Mouse (Mus musculus) testis, postnatal 14 days (tissue): ENCODE measurements around the gene Ncf2.
"Not testable (repeated sequence)": the region's sequence is repeated elsewhere in the genome, so short reads cannot be mapped to it uniquely, and the experiment has no call there.

Experiments used
- DNase-seq: peaks from one replicate; pipeline ENCODE4 v3.0.0; 2021; ENCODE audit warnings: low spot score

Ncf2 gene

DNA sequence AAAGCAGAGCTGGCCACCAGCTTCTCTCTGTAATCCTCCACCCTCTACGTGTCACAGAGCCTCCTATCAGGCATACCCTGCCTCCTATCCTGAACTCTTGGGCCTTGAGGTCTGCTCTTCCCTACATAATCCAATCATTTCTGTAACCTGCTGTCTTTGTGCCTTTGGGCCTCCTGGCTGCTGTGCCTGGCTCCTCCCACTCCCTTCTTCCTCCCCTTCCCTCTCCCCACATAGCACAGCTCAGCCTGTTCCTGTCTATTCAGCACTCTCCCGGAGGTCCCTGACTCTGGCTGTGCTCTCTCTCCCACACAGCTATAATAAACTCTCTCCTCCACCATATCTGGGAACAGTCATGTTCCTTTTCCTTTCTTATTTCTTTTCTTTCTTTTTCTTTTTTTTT, at the start of gene Ncf2:
Gene Ncf2 (plus strand): TSS at position 298 of the 400 bp plus-strand sequence.
- peak; percentile 31 for DNase-seq

DNA sequence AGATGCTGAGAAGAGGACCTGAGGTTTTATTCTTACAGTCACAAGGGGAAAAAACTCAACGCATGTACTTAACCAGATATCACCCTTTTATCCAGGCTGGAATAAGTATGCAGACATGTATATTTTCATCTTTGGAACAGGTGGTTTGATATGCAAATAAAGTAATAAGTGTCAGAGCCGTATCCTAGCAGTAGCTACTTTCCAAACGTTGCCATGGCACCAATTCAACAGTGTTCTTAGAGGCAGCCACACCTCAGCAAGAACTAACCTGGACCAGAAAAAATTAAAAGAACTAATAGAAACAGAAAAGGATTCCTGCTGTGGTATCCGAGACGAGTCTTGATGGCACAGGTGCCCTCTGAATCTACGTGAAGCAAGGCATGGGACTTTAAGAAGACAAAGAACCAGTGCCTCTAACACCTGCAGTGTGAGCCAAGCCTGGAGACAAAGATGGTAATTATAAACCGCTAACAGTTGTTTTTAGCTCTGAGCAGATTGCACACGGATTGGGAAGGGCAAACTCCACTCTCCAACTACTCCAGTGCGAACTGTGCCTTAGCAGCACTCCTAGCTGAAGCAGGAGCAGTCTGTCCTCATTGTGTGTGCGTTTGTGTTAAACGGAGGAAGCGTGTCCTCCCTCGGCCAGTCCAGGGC, 49.6 kb upstream of the Ncf2 start, which contains the start of gene Apobec4:
Gene Apobec4 (plus strand): TSS at position 240 of the 654 bp plus-strand sequence.
- no peak for DNase-seq

DNA sequence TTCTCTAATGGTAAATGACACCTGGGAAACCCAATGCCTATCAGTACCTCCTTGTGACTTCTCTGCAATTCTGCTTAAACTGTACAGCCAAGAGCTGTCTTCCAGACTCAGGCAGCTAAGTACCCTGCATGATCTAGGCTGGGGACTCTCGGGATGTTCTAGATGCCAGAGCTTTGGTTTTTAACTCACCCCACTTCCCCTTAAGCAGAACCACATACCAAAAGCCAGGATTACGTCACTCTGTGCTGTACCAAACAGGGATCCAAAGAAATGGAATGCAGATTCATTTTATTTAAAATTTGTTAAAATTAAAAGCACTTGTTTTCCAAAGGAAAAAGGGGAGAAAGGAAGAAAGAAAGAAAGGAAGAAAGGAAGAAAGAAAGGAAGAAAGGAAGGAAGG, 38.2 kb upstream of the Ncf2 start:
- no peak for DNase-seq

DNA sequence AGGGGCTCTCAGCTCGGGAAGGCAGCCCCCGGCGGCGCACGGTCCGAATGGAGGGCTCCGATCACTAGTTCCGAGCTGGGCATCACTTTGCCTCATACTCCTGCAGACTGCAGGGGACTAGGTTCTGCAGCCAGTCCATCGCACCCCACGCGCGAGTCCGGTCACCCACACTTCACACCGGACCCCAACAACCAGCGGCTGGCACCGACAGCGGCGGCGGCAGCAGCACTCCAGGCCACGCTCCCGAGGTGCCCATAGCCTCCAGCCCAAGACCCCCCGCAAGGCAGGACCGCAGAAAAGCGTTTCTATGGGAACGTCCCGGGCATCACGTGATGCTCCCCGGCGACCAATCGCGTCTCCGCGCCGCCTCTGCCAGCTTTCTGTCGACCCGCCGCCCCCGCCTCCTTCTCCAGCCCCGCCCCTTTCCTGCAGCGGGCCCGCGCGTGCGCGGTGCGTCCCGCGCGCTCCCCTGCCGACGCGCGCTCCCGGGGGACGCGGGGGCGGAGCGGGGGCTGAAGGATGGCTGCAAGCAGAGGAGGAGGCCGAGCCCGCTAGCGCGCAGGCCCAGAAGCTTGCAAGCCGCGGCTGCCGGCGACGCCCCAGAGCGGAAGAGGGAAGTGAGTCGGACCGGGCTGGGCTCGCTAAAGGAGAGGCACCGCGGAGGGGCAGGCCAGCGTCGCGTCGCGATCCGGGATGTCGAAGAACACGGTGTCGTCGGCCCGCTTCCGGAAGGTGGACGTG, 33.8 kb upstream of the Ncf2 start, which contains the start of the genes Rgl1 and Arpc5:
Gene Rgl1 (minus strand): TSS at position 320 of the 741 bp plus-strand sequence.
Gene Arpc5 (plus strand): TSS at position 511 of the 741 bp plus-strand sequence.
- DNase-seq, result peak; percentile 96

DNA sequence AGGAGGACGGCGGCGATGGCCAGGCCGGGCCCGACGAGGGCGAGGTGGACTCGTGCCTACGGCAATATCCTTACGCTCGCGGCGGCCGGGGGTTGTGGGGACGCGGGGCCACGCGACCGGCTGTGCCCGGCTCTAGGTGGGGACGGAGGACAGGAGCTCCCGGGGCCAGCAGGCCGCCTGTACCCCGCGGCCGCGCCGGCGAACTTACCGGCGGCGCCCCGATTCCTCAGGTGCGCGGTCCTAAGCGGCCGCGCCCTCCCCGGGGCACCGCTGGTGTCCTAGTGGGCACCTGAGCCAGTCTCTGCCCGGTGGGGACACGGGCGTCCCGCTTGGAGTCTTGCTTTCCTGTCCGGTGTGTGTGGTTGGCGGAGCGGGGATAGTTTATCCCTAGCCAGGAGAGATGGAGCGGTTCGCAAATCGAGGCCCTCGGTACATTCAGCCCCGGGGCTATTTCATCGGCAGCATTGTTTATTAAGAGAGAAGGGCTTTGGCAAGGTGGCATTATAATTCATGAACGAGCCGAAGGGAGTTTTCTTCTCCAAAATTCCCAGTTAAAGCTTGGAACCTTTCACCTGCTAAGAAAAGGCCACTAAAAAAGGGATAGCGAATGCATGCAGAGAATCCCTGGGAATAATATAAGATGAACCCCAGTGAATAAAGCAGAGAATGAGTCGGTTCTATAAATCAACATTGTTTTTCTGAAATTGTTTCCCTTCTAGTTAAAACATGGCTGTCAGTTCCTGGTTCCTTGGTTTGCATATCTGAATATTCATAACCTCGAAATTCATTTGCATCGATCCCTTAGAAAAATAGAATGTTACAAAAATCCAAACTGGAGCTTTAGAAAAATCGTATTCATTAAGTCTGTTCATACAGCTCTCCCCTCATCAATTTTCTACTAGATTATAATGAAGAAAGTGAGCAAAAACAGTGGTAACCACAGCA, 32.9 kb upstream of the Ncf2 start:
- DNase-seq, result no peak

DNA sequence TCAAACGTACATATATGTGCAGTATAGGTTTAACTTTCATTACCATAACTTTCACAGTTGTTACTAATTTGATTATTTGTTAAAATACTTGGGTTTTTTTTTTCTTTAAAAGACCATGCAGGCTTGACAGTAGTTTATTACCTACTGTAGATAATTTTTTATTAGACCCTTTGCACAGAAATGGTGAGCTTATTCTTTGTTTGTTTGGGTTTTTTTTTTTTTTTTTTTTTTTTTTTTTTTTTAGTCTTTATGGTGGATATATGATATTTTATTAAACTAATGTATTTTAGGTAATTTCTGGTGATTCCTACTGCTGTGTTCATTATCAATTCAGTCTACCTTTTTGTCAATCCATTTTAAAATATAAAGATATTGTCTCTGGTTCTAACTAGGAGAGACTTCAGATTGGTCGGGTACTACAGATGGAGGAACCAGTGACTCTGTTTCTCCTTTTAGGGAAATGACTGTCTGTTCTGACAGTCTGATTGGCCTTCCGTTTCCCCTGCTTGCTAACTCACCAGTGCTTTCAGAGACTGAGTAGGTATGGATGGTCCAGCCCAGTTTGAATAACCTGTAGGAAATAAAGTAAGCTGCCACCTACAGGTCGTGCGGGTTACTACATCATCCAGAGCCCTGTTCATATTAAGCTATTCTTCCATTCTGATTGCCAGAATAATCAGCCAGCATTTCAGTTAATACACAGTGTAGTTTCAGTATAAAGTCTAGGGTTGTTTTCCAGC, 32.1 kb upstream of the Ncf2 start:
- DNase-seq, result peak; percentile 72

DNA sequence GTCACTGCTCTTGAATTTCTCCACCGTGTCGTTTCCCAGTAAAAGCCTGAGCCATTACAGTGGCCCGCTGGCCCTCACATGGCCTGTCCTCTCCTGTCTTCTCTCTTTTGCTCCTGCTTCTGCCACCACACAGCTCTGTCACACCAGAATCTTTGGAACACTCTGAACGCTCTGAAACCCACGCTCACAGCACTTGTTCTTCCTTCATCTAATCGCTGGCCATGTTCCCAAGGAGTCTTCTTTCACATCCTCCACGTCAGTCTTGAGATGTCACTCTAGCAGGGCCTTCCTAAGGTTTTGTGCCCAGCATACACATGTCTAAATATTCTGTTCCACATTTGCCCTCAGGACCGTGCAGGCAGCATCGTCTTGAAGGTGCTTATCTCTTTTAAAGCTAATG, 29.0 kb upstream of the Ncf2 start:
- no peak for DNase-seq

DNA sequence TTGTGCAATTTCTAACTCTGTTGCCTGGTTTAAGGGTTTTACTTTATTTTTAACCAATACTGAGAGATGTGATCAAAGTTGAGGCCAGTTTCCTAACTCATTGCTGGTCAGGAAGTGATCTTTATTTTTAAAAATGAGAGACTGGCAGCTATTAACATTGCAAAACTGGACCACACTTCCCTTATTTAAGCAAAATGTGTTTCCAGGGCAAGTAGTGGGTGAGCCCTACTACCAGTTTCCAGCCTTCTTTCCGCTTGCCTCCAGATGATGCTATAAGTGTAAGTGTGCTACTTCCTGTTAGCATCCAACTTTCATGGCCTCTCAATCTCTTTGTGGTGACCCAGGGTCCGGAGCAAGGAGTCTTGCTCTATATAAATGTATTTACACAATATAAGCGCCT, 25.4 kb upstream of the Ncf2 start:
- not testable (repeated sequence) for DNase-seq

DNA sequence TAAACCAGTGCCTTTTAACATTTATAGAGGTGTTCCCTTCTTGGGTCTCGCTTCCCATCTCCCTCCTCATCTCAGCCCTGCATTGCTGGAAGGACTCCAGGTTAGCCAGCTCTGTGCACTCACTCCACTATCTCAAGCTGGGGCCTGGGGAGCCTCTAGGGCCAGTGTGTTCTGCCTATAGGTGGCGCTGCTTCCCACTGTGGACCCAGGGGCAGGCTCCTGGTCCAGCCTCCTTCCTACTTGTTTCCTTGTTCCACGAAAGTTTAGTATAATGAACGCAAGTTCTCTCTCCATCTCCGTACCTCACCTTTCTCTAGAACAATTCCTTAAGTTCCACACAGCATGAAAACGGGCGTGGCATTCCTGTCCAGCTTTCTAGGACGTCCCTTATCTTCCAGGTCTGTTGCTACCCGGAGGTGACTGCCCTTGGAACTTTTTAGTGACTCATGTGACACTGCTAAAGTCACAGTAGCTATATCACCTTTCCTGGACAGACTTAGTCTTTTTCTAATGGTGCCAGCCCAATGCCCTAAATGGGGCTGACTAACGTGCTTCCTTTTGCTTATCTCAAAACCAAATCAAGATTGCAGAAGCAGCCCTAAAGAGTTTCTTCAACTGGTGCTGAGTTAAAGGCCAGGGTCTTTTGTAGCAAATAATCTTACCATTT, 20.8 kb upstream of the Ncf2 start:
- DNase-seq, result peak; percentile 57

DNA sequence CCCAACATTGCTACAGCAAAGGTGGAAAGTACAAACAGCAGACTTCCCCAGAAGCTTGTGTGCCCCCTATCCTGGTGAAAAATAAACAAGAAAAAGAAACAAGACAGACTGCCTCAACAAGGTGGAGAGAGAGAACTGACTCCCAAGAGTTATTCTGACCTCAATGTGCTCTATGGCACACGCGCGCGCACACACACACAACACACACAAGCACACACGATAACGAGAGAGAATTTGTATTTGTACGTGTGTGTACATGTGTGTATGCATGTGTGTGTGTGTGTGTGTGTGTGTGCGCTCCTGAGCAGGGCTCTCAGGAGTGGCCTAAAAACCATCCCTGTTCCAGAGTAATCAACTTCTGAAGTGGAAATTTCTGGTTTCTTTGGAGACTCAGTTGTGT, 15.4 kb upstream of the Ncf2 start:
- DNase-seq, result no peak

DNA sequence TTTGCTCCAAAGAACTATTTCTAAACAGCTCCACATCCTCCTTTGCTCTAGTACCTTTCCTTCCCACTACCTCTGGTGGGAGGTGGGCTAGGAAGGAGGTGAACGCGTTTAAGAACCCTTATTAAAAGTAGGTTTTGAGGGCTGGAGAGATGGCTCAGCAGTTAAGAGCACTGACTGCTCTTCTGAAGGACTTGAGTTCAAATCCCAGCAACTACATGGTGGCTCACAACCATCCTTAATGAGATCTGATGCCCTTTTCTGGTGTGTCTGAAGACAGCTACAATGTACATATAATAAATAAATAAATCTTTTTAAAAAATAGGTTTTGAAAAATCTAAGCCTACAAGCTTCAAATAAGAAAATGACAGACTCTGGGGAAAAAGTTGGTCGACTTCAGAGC, 14.5 kb upstream of the Ncf2 start:
- DNase-seq, result not testable (repeated sequence)

DNA sequence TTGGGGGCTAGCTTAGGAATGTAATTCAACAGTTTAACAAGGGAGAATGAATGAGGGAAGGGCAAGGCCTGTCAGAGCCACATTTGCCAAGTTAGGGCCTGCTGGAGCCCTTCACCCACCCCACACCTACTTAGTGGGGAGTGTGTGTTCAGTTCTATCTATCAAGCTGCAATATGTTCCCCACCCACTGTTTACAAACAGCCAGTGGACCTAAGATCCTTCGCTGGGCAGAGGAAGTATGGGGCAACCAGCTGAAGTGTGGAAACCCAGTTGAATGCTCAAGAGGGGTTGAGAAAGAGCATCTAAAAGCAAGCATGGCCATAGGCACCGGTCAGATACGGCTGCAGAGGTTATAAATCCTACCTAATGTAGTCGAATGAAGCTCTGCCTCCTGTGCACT, 13.0 kb upstream of the Ncf2 start:
- DNase-seq, result no peak

DNA sequence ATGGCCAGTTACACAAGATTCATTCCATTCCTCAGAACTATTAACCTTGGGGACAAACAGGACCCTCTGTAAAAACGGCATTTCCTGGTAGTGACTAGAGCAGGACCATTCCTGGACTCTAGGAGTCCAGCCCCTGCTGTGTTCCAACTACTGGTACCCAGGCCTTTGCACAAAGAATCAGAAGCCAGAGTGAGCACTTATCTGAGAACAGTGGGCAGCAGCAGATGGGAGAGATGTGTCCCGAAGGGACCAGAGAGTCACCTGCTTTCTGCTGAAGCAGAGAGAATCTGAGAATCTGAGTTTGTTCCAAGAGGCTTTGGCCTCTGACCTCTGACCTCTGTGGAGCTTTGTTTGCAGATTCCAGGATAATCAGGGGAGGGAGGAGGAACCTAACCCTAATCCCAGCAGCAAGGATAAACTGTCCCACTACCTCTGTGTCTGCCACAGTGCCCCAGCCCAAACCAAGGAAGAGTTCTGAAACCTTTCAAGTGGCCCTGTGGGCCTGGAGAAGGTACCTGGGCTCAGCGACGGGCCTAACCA, 11.8 kb upstream of the Ncf2 start:
- DNase-seq, result no peak

DNA sequence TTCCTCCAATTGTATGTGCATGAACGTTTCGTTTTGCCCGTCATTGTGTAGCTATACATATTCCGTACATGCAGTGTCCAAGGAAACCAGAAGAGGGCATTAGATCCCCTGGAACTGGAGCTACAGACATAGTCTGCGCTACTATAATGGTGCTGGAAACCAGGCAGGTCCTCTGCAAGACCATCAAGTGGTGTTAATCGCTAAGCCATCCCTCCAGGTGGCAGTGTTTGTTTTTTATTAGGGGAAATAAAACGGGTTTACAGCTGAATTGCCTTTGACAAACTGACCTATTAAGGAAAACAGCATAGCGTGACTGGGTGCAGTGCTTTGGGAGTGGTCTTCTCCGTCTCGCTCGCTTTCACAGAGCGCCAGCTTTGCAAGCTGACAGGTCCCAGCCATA, 9.7 kb upstream of the Ncf2 start:
- DNase-seq, result no peak

DNA sequence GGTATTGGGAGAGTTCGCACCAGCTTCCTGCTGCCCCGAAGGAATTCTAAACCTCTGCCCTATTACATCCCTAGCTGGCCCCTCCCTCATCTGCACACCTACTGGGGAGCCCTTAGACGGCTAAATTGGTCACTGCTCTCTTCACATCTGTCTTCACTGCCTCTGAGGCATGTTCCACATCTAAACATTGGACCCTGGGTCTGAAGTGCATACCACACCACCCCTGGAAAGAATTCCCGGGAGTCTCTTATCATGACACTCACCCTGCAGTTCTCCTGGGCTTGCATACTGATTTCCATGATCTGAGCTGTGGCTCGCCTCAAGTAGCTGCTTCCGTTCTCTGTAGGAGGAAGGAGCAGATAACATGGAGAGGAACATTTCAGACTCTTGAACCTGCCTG, 9.2 kb upstream of the Ncf2 start:
- DNase-seq, result no peak

DNA sequence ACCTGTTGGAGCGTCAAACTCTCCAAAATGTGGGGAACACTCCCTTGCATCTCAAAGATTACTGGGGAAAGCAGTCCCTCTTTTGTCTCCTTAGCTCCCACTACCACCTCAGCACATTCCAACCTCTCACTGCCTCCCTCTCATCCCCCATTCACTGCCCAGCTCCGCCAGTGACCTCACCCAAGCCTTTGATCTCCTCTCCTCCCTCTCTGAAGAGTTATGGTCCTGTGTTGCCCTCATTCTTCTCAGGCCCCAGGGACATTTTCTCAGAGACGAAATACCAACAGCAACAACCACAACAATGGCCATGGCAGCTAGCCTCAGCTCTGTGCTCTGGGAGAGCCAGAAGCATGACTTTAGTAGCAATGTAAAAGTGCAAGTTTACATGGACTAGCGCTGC, 8.7 kb upstream of the Ncf2 start:
- no peak for DNase-seq

DNA sequence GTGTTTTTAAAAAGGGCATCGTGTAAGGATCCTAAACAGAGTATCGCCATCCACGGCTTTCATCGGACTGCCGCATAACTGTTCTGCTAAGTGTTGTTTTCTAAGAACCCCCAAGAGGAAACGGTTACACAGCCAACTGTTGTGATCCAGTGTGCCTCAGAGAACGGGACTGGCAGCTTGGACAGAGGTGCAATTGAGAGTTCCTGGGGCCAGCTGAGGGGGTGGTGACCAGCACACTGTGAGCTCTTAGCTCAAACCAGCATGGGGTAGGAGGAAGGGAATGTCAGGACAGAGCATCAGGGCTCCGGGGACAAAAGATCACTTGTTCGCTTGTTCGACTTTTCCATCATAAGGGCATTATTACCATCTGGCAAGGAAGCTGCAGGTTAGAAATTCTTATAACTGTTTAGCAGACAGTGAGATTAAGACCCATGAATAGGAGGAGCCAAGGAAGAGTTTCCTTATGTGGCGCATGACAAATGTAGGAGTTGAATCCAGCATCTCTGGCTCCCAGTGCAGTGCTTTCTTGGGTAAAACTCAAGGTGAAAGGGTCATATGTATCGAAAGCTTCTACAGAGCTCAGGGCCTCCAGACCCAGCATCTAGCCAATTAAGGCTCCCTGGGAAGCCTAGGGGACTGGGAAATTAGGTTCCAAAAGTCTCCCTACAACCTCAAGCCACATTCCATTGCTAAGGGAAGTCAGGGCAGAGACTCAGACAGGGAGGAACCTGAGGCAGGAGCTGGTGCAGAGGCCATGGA, 7.1 kb upstream of the Ncf2 start:
- DNase-seq, result no peak

DNA sequence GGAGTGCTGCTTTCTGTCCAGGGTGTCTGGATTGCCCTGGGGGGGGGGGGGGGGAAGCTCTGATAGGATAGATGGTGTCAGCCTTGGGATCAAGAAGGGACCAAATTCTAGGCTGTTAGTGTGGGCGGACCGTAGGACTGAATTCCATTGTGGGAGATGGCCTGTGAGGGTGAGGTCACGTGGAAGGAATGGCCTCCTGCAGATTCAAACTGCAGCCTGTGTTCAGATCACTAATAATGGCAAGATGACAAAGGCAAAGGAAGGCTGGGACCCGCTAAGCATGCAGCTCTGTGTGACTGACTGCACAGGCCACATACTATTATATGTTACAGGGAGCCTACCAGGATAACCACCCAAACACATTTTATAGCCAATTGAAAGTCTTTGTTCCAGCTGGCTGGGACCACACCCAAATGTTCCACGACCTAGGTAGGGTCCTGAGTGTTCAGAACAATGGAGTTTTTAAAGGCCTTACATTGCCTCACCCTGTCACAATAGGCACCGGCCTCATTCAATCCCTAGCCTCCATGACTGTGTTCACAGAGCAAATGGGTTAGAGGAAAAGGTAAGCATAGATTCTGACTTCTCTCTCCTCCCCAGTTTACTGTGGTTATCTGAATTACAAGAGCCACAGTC, 6.4 kb upstream of the Ncf2 start:
- no peak for DNase-seq

DNA sequence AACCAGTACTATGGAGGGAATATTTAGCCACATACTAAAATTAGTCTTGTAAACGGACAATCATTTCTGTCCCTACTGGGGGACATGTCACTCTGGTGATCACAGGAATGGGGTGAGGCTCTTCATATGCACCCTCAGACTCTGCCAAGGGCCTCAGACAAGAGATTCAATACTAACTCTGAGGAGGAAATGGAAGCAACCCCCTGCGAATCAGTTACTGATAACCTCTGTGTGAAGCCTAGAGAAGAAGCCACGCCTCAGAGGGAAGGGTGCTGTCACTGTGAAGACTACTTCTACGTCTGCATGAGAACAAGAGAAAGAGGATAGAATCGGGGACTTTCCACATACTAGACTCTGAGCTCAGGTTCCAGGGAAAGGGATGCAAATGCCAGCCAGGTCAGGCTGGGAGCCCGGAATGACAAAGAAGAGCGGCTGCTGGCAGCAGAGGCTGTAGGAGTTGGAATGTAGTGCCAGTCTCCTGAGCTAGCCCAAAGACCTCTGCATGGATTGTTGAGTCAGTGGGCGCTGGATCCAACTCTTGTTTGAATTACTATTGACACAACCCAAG, 4.2 kb upstream of the Ncf2 start:
- DNase-seq, result no peak
